Mouse (Mus musculus) mature B cell (primary cell): ENCODE data around the gene Mgmt.

Experiments
- in situ Hi-C: fragments of 300-500 bp; cut with MboI; formaldehyde crosslinking; loops from 2 replicates; pipeline ENCODE4 v1.14.3; 2019

Mgmt gene

DNA sequence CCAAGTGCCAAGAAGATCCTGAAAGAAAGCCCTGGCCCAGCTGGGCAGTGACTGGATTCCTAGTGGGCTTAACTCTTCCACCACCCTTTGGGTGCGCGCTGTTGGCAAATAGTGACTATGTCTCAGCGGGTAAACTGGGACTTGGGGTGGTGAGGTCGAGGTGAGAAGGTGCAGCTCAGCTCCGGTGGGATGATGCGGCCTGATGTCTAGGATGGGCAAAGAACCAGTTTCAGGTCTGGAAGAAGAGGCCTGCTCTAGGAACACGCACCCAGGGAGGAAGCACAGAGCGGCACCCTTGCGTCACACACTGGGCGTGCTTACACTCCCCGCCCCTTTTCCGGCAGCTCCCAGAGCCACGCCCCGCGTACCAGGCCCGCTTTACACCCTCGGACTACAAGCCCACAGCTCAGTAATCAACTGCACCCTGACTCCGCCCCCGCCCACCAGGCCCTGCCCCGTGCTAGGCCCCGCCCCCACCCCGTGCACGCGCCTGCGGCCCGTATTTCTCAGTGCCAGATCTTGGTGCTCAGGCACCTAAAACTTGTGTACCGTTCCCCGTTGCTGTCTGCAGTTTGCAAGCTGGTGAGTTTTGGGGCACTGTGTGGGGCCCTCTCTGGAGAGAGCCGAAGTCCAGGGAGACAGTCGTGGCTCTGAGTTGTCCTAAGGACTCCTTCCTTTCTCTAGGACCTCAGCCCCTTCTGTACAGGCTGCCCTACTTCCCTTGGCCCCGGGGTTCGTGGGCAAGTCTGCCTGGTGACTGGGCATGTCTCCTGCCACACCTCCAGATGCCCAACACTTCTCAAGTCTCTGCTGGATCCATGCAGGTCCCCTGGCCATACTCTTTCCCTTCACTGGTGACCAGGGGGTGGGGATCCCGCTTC lies at the start of gene Mgmt:
Gene Mgmt (plus strand): TSS at position 509 of the 881 bp plus-strand sequence.
- in situ Hi-C loops: no loop called here

DNA sequence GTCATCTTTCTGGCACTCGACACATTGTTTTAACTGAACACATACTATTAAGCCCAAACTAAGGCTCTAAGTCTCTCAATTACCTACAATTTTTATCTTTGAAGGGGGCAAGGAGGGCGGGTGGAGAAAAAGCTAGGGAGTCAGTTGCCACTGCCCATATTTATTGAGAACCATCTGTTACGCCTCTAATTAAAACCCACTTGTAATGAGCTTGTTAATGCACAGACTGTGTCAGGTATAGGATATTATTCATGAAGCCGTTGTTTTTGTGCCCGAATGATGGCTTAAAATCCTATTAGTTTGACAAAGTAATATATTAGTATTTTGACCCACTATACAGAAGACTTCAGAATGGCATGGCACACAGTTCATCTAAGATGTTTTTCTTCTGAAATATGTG lies 49.6 kb upstream of the Mgmt start:
- in situ Hi-C loops: no loop called here

DNA sequence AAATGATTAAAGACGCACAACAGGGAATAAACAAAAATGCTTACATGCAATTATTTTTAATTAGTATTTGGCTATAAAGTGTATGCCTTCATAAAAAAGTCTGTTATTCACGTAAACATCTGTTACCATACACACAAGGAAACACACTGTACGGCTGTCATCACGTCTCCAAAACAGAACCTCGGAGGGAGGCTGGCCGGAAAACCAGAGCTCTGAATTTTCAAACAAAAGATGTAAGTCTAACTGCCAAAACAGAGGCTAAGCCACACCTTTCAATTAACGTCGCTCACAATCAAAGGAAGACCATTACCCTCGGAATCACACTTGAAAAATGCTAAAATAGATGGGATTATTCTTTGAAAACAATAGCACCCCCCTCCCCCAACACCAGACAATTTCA lies 49.1 kb upstream of the Mgmt start:
- in situ Hi-C loops: no loop called here

DNA sequence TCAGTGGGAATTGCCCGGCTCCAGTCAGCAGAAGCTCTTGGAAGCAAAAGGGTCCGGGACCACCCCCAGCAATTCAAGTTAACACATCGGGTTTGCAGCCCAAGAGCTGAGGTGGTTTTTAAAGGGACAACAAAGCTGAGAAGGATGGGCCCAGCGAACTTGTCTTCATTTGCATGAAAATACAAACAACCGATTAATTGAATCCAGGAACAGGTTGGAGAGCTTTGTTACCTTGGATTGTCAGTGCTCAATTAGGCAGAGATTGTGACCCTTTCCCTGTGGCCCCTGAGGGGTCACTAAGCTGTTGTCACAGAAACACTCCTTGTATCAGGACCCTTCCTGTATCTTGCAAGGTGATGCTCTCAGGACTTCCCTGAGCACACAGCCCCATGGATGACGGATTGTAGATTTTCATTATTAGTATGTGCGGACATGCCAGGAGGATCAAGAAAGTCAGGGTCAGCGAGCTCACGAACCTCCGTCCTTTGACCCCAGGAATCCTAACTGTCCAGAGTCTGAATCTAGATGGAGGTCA lies 48.3 kb upstream of the Mgmt start:
- in situ Hi-C loops: no loop called here

DNA sequence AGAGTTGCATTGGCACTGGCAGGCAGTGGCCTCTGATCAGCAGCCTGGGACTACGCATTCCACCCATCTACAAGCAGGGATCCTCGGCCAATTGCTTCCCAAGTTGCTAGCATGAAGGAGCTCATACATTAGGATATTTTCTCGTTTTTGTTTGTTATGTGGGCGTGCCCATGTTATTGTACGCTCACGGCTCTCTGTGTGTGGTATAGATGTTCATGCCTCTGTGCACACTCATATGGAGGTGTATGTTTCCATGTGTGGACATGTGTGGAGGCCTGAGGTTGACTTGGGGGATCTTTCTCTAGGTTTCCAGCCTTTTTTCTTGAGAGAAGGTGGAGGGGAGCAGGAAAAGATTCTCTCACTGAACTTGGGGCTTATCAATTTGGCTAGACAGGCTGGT lies 46.8 kb upstream of the Mgmt start:
- in situ Hi-C loops: no loop called here

DNA sequence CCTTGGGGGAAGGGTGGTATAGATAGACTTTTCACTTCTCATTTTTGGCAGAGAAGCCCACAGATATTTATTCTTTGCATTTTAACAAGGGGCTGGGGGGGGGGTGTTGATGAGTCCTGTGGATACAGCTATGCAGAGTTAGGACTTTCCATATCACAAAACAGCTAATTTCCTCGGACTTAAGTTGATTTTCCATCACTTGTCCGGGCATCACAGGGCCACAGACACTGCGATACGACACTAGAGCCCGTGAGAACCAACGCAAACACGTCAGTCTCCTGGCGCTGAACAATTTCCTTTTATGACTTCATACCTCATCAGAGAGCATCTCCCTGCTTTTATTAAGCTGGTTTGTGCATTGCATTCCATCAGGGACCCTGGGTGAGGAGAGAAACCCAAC lies 45.7 kb upstream of the Mgmt start:
- in situ Hi-C loops: no loop called here

DNA sequence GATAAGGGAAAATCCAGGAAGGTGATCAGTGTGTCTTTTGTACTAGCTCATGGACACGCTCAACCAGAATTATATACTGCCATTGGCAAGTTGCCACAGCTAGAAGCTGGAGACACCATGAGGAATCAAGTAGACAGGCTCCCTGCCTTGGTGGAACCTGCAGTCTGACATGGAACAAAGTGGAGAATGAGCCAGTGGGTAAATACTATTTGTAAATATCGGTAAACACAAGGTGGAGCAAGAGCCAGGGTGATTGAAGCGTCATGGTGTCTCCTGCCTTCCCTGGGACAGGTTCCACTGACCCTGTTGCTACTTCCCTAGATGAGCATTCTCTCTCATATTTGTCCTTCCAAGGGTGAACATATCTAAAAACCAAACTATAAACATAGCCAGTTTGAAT lies 44.6 kb upstream of the Mgmt start:
- in situ Hi-C loops: no loop called here

DNA sequence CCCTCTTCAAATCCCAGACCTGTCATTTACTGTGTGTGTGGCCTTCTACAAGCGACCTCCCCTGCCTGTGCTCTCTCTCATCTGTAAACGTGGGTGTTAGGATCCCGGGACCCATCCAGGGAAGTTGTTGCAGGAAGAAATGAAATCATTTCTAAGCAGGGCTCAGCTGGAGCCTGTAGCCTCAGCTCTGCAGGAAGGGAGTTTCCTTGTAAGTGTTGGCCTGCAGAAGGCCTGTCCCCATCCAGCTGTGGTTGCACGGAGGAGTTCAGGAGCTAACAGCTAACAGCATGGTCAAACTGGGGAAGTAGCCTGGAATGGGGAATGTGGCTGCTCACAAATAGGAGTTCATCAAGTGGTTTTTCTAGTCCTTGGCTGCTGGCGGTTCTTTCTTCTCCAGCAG lies 44.1 kb upstream of the Mgmt start:
- in situ Hi-C loops: no loop called here

DNA sequence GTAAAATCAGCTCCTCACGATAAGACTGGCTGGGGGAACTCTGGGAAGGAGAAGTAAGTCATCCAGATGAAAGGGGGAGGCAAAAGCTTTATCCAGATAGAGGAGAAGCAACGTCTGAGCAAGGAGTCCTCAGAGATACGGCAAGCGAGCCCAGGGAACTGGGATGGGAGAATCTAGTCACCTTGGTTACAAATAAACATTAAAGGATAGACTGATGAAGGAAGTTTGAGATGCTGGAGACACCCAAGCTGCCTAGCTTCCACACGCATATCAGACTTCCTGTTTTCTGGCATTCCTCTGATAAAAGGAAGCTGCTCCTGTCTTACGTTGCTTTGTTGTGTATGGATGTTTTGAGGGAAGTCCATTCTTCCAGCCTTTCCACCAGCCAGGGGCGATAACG lies 42.5 kb upstream of the Mgmt start:
- in situ Hi-C loops: no loop called here

DNA sequence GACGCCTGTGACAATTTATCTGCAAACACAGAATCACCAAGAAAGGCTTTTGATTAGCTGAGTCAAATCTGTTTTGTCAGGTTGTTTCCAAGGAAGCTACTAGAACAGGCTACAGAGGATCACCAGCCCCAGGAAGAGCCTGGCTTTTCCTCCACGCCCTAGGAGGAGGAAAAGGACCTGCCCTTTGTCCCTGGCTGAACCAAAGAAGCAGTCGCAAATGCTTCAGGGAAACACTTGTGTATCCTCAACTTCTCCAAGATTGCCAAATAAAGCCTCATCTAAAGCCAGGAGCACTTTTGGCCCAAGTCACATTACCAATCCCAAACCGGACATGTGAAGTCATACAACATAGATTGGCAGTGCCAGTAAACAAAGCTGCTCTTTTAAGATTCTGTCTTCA lies 41.7 kb upstream of the Mgmt start:
- in situ Hi-C loops: no loop called here

DNA sequence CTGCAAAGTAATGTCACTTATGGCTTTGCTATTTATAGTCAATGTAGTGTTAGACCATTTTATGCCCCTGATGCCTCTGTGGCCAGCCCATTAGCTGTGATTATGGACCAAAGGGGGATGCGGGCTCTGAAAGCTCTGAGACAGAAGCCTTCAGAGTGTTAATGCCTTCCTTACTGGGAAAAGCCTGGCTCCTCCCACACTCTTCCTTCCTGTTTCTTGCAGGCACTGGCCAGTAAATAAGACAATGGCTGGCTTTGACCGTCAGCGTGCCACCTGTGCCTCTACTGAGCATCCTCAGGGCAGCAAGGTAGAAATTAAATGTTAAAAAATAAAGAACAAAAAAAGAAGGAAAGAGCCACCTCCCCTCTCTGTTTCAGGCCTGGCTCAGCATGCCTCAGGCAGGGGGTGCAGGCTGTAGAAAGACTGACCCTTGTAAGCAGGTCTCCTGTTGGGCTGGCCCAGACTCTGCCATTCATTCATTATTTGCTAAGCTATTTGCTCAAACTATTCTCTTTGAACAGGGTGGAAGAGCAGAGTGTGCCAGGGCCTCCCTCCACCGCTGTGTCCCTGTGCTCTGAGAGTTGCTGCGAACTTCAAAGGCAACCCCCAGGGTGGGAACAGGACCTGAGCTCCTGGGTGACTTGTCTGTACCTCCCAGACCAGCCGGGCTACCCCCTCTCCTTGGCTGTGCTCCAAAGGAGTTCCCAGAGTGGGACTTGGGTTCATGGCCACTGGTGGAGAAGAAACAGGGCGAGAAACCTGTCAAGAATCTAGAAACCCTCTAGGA lies 29.5 kb upstream of the Mgmt start:
- in situ Hi-C loops: no loop called here

DNA sequence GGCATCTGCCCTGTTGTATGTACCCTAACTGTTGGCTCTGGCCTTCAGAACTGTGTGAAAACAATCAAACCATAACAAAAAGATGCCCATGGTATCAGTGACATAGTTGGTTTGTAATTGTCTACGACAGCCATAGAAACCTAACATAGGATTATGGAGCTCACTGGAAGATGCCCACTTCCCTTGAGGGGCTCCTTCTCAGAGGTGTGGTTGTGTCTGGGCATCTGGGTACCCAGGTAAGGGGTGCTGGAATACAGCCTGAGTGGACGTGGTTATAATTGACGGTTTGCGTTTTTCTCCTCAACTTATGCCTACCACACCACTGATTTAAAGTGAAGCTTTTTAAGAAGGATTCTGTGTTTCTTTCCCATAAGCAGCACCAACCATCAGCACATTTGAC lies 28.5 kb upstream of the Mgmt start:
- in situ Hi-C loops: no loop called here

DNA sequence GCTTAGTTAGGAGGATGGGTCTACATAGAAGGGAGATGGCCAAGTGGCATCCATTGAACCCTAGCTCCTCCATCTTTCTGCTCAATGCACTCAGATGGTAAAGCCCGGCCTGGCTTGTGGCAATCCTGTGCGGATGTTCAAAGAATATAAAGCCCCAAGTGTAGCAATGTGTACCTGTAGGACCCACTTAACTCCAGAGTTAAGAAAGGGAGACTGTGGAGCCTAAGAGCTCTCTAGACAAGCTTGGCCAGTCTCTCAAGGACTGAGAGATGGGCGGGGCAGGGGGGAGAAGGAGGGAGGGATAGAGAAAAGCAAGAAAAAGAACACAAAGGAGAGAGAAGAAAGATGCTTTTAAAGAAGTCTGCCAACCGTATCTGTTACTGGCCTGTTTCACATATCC lies 27.9 kb upstream of the Mgmt start:
- in situ Hi-C loops: no loop called here

DNA sequence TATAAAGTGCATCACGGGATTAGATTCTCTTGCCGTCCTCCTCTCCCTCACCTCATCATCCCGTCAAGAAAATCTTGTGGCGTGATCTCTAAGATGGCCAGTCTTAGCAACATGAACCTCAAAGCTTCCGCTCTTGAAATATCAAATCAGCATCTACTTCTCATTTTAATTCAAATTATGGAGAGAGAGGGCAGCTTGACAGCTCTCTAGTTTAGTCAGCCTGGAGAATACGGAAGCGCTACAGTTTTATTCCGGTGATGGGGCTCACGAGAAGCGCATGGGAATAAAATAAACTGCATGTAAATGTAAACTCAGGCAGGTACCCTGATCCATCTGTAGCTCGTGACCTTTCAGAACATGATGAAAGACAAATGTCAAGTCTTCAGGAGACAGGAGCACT lies 22.9 kb upstream of the Mgmt start:
- in situ Hi-C loops: no loop called here

DNA sequence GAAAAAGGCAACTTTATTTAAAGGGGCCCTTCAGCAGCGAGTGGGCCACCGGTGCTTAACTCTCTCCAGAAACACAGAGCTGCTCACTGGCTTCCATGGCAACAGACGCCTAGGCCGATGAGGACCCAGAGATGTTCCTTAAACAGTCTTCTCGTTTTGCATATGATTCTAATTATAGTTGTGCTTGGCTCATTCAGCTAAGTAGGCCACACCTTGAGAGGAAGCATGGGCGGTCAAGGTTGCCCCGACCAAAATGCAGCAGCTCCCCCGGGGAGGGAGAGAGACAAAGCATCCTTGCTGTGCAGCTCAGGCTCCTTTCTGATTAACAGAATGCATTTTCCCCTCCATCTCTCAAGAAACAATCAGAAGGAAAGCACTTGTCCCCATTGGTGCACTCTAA lies 22.4 kb upstream of the Mgmt start:
- in situ Hi-C loops: no loop called here

DNA sequence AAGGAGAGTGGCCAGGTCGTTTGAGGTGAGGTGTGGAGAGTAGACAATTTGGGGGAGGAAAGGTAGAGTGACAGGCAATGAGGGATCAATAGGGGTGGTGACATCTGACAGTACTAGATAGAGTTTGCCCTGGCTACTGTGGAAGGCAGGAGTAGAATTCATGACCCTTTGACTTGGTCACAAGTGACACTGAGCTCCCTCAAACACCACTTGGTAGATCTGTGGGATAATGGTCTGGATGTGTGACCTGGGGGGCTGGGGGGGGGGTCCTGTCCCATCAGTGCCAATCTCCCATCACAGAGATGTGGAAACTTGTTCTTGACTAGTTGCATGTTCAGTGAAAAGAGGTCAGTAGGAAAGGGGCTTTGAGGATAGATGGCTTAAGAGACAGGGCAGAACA lies 20.0 kb upstream of the Mgmt start:
- in situ Hi-C loops: no loop called here

DNA sequence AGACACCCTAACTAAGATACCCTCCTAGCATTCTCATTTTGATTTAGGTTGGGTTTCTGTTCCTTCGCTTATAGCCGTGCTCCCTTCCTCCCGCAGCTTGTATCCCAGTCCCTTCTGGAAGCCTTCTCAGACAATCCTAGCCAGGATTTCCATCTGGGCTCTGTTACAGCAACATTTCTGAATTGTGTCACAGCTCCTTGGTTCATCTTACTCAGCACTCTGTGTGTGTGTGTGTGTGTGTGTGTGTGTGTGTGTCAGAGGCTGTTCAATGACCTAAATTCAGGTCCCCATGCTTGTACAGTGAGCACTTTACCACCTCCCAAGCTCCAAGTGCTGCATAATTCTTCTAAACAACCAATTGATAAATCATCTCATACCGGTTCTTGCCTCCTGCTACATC lies 14.0 kb upstream of the Mgmt start:
- in situ Hi-C loops: no loop called here

DNA sequence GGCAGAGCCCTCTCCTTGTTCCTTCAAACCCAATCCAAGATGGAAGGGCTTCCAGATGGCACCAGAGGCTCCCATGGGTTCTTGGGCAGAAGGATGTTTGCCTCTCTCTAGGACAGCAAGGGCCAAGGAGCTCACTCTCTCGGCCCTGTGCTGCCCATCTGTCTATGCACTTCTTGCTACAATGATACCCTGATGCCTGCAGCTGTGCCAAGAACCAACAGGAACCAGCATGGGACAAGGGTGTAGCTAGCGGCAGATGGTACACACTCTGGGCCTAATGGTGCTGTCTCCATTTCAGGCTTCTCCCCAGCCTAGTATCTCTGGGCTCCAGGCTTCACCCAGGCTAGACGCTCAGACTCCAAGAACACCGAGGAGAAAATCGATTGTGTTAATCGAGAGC lies 6.3 kb upstream of the Mgmt start:
- in situ Hi-C loops: no loop called here

DNA sequence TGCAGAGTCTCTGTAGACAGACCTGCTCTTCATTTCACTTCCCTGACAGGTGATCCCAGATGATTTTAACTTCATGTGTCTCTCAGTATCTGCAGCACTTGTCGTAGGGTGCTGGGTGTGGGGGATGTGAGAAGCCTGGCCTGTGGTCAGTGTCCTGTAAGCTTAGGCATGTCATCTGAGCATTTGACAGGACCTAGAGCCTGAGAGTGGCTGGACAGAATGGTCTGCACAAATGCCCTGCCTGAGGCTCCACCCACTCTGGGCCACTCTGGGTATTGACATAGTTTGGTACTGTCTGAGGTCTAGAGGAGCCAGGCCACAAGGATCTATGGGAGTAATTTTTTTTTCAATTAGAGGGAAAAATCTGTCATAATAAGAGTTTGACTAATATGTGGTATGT lies 942 bp downstream of the Mgmt start:
- in situ Hi-C loops: no loop called here

DNA sequence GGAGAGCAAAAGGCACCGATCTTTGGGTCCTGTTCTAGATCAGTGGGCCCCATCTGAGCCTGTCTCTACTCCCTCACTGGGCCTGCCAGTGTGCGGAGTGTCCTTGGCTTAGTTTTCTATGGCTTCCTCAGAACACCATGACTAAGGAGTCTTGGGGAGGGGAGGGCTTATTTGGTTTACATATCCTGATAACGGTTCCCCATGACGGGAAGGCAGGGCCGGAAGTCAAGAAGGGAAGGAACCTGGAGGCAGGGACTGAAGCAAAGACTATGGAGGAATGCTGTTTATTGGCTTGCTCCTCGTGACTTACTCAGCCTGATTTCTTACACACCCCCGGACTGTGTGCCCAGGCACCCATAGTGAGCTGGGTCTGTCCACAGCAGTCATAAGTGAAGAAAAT lies 1.4 kb downstream of the Mgmt start:
- in situ Hi-C loops: no loop called here

DNA sequence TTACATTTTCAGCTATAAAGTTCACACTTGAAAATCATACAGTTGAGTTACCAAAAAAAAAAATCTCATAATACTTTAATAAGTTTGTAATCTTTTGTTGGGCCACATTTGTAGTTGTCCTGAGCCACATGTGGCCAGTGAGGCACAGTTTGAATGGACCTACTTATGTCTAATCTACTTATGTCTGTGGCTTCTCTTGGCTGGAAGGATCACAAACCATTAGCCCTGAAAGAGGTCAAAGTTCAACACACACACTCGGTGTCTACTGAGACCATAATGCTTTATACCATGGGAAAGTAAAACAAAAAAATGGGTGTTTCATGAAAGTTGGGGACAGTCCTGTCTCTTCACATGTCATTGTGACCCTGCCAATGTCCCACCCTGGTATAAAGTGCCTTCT lies 3.1 kb downstream of the Mgmt start:
- in situ Hi-C loops: no loop called here

DNA sequence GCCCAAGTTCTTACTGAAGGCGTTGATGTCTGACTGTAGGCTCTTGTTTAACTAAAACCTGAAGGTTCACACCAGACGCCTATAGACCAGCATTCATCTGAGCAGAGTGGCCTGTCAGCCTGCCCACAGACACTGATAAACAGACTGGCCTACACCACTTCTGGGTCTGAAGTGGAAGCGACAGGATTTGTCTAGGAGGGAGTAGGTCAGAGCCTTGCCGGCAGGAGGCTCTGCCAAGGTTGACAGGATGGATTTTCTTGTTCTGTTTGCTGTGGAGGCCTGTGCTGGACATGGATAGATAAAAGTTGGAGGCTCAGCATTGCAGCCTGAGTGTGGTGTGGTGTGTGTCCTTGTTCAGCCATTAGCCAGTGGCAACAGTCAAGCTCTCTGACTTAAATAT lies 3.6 kb downstream of the Mgmt start:
- in situ Hi-C loops: no loop called here

DNA sequence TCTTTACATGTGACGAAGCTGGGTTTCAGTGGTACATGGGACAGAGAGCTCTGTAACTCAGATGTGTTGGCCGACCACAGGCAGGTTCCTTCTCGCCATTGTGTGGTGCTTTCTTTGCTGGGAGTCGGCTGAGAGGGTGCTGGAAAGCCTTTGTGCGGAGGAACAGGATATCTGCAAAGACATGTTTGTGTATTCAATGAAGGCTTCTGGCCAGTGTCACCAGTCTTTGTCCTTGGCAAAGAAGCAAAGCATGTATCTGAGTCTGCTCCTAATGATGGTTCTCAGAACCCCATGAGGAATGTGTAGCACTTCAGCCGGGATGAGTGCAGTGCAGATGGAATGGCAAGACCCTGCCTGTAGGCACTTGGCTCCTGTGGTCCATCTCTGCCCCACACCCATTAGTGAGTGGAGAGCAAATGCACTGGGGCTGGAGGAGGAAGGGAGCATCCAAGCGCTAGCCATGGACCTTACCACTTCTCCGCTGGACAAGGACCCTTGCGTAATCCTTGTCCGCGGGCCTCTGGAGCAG lies 14.3 kb downstream of the Mgmt start:
- in situ Hi-C loops: no loop called here
